Mouse (Mus musculus) erythroblast, adult 5-6 weeks (primary cell): ENCODE data around the gene Wdtc1. TPM values are rescaled to one million over a fixed set of nuclear protein-coding genes. Genes with fewer than 3 reads are reported as not detected.

Experiments used
- ATAC-seq: replicated peaks from 2 replicates; pipeline ENCODE4 v1.8.0; 2016; ENCODE audit warnings: moderate number of reproducible peaks, mild to moderate bottlenecking, moderate TSS enrichment, inconsistent platforms; ENCODE audit not compliant: poor library complexity, low FRiP score, severe bottlenecking
- total RNA-seq, 2 experiments: library from RNA; stranded (forward) in 1 of 2; stranded (reverse) in 1 of 2; fragments of 150-400 nt in 1 of 2; fragments of 200-764, 138-1000 nt in 1 of 2; gene quantifications; 2 replicates each; pipeline versions ENCODE4 v1.2.3 to v1.2.4; 2015 to 2017; ENCODE audit warnings: low replicate concordance in 2 of 2

The Wdtc1 gene
- total RNA-seq, 2 experiments from 2014 or later: 8.6 to 18.3 TPM

DNA sequence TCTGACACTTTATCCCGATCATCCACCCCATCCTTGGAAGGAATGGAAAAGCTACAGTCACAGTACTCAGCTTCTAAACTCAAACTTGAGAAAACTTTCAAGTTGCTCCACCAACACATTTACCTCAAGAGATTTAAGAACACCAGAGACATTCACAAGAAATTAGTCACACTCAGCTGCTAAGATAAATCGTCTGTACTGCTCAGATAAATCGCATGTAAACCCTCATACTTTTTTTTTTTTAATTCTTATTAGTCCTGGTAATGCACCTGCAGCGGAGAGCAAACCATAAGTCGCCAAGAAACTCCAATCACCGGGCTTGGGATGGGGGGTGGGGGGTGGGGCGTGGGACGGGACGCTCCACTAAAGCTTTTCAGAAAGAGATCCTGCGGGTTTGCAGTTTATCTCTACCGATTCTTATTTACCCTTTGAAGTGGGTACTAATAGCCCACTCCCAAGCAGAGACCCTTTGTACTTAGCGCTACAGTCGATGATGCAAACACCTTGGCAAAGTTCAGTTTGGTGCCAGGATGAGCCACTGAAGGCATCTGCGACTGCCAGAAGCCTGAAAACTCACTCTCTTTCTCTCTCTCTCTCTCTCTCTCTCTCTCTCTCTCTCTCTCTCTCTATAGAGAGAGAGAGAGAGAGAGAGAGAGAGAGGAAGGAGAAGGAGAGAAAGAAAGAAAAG, 15.3 kb downstream of the Wdtc1 start:
- no peak for ATAC-seq

DNA sequence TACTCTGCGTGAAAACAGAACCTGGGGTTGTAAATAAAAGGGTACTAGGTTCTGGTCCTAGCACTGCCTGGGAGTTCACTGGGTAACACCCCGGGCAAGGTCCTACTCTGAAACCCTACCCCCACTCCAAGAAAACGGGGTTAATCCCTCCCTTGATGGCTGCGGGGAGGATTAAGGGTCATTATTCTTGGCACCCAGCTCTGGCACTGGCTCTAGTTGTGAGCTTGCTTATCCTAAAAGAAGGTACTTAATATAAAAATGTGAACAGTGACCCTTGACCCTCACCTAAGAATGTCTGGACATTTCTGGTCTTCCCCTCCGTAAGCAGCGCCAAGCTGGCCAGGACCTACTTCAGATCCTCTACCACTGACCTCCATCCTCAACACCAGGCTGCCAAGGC, 20.0 kb downstream of the Wdtc1 start:
- ATAC-seq: no peak

DNA sequence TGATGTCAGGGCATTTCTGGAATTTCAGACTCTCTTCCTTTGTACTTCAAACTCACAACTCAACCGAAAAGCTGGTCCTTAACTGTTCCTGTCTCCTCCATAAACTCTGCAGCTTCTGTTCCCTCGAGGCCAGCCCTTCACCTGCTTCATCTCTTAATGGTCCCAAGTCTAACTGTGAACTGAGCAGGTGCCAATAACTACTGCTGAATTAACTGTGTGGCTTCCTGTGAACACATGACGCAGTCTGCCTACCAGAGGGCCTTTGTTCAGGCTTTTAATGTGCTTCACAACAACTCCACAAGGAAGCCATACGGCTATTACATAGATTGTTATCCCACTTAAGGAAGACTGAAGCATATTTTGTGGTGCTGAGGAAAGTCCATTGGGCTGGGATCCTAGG, 23.0 kb downstream of the Wdtc1 start:
- ATAC-seq: no peak

DNA sequence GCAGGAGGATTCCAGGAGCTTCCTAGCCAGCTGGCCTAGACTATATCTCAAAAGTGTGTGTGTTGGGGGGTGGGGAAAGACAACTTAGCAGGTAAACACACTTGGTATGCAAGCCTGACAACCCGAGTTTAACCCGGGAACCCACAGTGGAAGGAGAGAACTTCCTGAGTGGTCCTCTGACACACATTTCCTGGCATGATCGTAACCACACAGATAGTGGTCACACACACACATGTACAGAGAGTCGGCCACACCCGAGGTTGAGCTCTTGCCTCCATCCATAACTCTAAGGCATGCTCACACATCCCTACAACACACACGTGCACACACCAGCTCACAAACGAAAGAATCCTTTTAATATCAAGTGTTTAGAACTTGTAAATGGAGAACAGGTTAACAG, 25.2 kb downstream of the Wdtc1 start:
- no peak for ATAC-seq

DNA sequence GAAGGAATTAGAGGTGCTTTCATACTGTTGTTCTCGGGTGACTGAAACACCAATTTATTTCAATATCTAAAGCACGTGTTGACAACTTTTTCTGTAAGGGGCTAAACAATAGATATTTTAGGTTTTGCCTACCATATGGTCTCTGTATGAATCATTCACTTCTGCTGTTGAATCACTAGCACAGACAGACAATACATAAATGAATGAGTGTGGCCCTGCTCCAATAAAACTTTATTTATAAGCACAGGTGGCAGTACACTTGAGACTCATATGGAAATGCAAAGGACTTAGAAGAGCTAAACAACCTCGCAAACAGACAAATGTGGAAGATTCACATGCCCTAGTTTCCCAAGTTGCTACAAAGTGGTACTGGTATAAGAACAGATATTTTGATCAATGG, 33.6 kb downstream of the Wdtc1 start:
- no peak for ATAC-seq

DNA sequence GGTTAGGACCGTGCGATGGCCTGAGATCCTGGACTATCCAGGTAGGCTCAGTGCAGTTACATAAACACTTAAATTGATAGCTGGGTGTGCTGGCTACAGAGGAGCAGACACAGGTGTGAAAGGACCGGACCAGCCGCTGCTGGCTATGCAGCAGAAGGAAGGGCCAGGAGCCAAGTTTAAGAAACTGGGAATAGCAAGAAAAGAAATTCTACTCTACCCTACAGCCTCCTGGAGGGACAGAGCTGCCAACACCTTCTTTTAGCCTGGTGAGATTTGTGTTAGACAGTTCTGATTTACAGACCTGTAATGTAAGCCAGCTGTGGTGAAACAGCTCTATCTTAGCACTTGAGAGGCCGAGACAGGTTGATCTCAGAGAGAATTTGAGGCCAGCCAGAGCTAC, 37.3 kb downstream of the Wdtc1 start:
- ATAC-seq: no peak

DNA sequence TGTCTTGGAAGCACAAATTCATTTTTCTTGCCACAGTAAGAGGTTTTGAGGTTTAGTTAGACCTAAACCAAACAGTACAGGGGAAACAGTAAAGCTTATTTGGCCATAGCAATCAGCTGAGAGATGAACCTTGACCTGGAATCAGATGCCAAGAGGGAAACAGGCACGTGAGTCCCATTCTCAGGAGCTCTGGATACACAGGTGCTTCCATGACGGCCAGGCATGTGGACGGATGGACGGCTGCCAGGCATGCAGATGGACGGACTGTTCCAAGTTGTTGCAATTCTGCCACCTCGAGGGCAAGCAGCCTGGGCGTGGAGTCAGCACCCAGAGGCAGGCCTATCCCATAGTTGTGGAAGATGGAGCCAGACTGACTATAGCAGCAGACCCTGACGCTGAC, 38.4 kb downstream of the Wdtc1 start:
- no peak for ATAC-seq

DNA sequence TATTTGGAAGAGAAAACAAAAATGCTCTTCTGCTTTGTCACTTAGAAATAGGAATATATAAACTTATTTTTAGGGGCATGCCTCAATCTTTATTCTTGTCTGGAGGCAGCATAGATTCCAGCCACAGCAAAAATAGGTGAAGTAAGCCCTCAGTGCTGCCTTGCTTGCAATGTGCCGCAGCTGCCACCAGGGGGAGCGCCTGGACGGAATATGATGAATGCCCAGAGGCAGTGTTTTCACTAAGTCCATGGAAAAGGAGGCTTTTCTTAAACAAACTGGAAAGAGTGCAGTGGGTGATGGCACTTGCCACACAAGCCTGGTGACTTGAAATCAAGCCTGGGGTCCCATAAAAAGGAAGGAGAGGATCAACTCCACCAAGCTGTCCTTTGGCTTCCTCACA, 43.3 kb downstream of the Wdtc1 start:
- ATAC-seq: peak; percentile 86

DNA sequence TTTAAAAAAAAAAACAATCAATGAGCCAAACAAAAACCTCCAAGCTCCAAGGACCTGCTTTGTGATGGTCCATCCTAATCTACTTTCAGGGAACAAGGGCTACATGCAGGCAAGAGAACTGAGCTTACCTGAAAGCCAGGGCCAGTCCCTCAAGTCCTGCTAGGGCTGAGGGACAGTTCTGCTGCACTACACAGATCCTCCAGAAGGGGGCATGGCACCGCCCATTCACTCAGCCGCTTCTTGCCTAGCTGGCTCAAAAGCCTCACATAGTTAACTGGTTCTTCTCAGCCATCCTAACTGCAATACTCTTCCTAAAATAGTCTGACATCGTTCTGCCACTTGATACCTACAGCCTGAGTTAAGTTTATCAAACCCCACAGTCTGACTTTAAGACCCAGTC, 46.0 kb downstream of the Wdtc1 start:
- ATAC-seq: peak; percentile 67

DNA sequence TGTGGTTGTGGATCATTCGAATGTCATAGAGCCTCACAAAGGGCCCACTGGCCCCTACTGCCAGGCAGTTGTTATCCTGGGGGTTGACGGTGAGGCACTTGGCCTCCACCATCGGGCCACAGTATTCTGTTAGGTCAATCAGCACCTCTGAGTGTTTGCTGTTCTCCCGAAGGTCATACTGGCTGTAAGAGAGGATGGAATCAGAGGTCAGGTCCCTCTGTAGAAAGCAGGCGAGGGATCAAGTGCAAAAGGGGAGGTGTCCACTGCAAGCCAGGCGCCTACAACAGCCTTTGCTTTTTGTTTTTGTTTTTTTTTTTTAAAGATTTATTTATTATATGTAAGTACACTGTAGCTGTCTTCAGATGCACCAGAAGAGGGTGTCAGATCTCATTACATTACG, 47.5 kb downstream of the Wdtc1 start:
- no peak for ATAC-seq

DNA sequence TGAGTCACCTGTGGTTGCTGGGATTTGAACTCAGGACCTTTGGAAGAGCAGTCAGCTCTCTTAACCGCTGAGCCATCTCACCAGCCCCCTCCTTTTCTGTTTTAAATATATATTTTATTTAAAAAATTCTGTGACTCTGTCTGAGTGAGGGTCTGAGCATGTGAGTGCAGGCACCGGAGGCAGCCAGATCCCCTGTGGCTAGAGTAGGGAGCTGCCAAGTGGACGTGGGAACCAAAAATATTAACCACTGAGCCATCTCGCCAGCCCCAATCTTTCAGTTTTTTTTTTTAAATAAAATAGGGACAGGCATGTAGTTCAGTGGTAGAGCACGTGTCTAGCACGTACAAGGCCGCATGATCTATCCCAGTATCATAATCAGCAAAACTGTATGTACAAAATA, 48.5 kb downstream of the Wdtc1 start:
- ATAC-seq: no peak

DNA sequence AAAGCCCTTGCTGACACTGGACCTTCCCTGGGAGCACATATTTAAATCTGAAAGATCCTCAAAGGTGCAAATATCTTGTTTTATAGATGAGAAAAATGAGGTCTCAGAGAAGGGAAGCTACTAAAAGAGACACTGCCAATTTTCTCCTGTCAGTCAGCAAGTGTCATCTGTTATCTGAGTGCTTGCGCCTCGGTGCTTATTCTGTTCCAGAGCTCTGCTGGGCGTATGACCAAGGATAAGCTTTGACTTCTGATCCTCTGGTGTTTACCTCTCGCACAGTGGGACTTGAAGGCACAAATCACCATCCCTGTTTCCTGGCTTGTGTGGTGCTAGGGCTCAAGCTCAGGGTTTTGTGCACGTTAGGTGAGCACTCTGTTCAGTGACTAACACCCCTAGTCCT, 50.6 kb downstream of the Wdtc1 start:
- ATAC-seq: no peak

DNA sequence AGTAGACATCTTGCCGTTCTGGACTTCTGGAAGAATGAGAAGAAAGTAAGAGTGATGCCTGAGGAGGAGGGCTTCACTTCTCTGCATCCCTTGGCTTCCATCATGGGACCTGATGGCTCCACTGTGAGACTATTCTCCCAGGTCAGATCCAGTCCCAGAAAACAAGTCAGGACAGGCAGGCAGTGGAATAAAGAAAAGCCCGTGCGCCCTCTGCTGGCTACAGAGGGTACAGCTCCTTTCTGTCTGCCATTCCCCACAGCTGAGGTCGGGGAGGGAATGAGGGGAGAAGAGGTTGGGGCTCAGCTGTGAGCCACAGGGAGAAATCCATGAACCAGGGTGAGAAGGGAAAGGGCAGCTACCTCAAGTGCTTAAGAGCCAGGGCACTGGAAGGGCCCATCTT, 51.5 kb downstream of the Wdtc1 start:
- ATAC-seq: peak; percentile 69

DNA sequence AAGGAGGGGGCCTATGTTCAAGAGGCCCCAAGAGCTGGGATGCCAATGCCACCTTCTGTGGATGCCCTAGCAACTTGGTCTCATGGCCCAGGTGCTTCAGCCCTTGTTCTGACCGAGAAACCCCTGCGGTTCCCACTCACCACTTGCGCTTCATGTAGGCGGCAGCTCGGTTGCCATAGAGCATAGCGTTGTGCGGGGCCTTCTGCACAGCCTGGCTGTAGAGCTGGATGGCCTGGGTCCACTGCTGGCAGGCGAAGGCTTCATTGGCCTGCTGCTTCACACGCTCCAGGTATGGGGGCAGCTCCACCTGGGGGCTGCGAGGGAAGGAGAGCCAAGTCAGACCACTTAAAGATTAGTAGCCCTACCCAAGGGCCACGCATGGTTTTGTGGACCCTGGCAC, 52.9 kb downstream of the Wdtc1 start:
- ATAC-seq: no peak

DNA sequence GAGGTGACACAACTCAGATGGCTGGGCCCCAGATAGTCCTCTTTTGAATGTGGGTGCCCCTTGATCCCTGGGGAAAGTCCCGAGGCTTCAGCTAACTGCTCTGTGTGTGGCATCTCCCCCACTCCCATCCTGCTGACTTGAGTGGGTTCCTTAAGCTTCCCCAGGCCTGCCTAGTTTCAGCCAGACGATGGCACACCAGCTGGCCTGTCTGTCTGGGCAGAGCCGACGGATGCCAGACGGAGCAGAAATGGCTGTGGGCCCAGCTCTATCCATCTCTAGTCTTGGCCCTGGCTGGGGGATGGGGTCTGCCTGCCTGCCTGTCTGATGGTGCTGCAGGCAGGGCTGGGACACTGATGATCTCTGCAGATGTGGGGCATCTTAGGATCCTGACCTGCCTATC, 53.6 kb downstream of the Wdtc1 start:
- ATAC-seq: no peak

DNA sequence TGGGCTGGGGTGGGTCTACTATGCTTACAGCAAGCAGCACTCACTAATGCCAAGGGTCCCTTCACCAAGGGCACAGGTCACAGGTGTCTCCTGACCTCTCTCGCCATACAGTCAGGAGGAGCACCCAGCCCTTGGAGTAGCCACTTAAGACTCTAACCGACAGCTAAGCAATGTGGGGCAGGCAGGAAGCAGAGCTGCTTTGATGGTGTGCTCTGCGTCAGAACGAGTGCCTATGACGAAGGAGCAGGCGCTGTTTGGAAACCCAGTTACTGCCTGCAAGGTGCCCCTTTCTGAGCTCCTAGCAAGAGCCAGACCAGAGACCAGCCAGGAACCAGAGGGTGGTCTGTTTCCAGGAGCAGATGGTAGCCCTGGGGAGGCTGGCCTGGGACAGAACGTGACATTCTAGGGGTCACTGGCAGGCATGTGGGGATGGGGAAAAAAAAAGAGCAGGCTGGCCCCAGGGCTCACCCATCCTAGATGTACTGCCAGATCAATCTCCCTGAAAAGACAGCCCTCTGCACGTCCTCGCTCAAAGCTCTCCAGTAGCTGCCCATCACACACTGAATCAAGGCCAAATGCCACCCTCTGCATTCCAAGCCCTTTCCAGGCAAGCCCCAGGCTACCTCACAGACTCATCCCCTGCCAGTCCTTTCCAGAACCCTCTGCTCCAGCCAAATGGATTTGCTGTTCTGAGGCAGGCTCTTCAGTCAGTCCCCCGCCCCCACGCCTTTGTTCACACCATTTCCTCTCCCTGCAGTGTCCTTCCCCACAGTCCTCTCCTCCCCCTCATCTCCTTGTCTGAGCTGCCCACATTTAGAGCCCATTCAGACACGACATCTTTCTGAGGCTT, 54.5 kb downstream of the Wdtc1 start:
- no peak for ATAC-seq

DNA sequence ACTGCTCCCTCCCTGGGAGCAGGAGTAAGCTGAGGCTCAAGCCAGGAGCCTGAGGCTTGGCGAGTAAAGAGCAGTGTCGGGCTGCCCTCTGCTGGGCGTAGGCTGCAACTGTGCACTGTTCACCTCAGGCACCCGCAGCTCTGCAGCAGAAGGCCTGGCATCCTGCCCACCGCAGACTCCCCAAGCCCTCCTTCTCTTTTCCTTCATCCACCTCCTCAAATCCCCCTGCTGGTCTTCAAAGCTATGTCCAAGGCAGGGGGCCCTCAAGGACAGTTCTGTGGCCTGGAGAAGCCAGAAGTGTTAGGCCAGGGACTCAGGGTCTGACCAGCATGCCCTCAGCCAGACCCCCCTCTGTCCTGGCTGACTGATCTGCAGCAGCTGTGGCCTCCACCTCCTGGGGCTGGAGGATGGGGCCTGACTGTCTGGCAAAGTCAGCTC, 55.5 kb downstream of the Wdtc1 start:
- peak; percentile 81 for ATAC-seq

DNA sequence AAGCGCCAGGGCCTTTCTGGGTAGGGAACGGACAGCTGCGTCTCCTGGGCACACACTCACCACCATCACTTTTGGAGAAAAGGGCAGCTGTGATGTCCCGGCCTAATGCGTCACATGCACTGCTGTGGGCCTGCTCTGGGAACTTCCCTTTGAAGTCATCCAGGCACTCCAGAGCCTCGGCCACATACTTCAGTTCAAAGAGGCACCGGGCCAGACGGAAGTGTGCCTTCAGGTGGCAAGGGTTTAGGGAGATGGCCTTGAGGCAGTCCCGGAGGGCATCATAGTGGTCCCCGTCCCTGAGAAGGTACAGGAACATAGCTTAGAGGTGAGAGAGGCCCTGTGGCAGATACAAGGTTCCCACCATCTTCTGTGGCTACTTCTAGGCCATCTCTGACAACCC, 55.9 kb downstream of the Wdtc1 start:
- ATAC-seq: no peak

DNA sequence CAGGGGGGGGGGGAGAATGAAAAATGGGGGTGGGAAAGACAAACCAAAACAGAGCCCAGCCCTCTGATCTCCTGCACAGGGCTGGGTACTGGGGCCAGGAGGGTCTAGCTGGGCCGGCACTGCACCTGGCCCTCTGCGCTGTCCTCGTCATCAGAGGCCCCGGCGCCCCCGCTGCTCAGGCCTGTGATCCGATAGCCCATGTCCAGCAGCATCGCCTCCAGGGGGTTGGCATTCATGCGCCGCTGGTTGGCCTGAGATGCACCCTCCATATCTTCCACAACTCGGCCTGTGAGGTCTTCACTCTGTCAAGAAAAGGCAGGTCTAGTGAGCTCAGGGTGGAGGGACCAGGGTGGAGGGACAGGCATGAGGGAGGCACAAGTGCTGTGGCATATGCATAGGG, 59.2 kb downstream of the Wdtc1 start:
- no peak for ATAC-seq

DNA sequence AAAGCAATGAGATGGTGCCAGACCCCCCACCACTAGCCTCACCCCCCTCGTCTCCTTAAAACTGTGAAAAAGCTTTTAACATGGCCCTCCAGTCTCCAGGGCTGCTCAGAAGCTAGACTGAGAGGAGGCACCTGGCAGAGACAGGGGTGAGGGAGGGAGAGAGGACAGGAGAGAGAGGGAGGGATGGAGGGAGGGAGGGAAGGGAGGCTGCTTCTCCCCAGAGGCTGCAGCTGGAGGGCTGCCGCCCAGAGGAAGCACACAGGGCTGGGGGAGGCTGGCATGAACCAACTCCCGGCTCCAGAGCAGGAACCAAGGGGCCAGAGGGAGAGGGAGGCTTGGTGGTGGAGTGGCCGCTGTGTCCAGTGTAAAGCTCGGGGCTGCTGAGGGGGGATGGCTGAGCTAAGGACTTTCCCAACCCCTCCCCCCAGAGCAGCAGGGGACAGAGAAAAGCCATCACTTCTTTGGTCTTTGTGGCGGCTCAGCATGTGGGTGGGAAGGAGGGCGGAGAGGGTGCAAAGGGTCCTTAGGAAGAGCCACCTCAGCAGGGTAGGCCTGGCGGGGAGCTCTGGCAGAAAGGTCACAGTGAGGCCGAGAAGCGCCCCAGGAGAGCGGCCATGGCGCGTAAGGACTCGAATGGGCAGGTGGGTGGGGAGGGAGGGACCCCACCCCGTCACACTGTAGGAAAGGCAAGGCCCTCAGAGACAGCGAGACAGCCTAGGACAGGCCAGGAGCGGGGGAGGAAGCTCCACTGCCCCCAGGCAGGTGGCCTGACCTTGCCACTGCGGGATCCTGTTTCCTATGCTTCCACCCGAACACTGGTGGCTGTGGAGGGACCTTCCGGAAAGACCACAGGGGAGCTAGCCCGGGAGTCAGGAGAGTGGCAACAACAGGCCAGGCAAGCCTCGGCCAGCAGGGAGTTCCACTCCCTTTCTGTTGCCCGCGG, 60.1 kb downstream of the Wdtc1 start:
- no peak for ATAC-seq
